Mouse (Mus musculus) liver, adult 2 months (tissue): ENCODE results near the gene Apbb2. TPM values are rescaled to one million over a fixed set of nuclear protein-coding genes. Genes with fewer than 3 reads are reported as not detected.

Source experiments
- DNase-seq: peaks from one replicate; pipeline ENCODE4 v3.0.0-alpha.2; 2011; ENCODE audit warnings: low read depth, low spot score; ENCODE audit errors: extremely low read depth
- H3K27ac ChIP-seq: fragments of 200-500 bp; replicated peaks from 2 replicates; pipeline ENCODE4 v1.5.1; 2012; ENCODE audit warnings: low read depth, mild to moderate bottlenecking, control low read depth, inconsistent platforms, low read length; ENCODE audit not compliant: insufficient read depth
- H3K27me3 ChIP-seq: fragments of 200-500 bp; 2 replicates; pipeline ENCODE4 v1.6.1; 2012; ENCODE audit warnings: mild to moderate bottlenecking, moderate library complexity, low read length, inconsistent platforms; ENCODE audit not compliant: control insufficient read depth, insufficient read depth
- H3K36me3 ChIP-seq: fragments of 200-500 bp; 2 replicates; pipeline ENCODE4 v1.6.1; 2012; ENCODE audit warnings: low read length, inconsistent platforms; ENCODE audit not compliant: control insufficient read depth, insufficient read depth
- H3K4me1 ChIP-seq: fragments of 200-500 bp; 2 replicates; pipeline ENCODE4 v1.6.1; 2011; ENCODE audit warnings: low read length; ENCODE audit not compliant: control insufficient read depth, insufficient read depth
- H3K4me3 ChIP-seq: fragments of 200-500 bp; 2 replicates; pipeline ENCODE4 v1.5.1; 2011; ENCODE audit warnings: low read depth, mild to moderate bottlenecking, control low read depth, low read length, moderate library complexity; ENCODE audit not compliant: insufficient read depth
- H3K79me2 ChIP-seq: fragments of 200-500 bp; 2 replicates; pipeline ENCODE4 v1.6.1; 2012; ENCODE audit warnings: inconsistent platforms, mild to moderate bottlenecking, low read length, moderate library complexity; ENCODE audit not compliant: control insufficient read depth, insufficient read depth
- H3K9ac ChIP-seq: fragments of 200-500 bp; 2 replicates; pipeline ENCODE4 v1.6.1; 2012; ENCODE audit warnings: low read depth, mild to moderate bottlenecking, control low read depth, inconsistent platforms, low read length
- CTCF ChIP-seq: fragments of 200-500 bp; IDR thresholded peaks from 2 replicates; pipeline ENCODE4 v1.5.1; 2011; ENCODE audit warnings: low read depth, low read length, control low read depth
- POLR2A ChIP-seq: fragments of 200-500 bp; IDR thresholded peaks from 2 replicates; pipeline ENCODE4 v1.6.1; 2011; ENCODE audit warnings: low read length, control low read depth; ENCODE audit not compliant: insufficient read depth; ENCODE audit errors: extremely low read depth
- WGBS: fragments of 180-500 bp; shearing (Covaris S2); methylation state at CpG from one replicate; pipeline ENCODE4 v1.1.7; 2018; 5-methylcytosine and 5-hydroxymethylcytosine counted together
- polyA plus RNA-seq: library from polyadenylated mRNA; depleted of rRNA; stranded (reverse); fragments of >200 nt; gene quantifications from 2 replicates; pipeline ENCODE4 v1.2.3, GENCODE M21; 2012
- total RNA-seq: library from RNA; depleted of rRNA; stranded (reverse); fragments of >200 nt; gene quantifications from 2 replicates; pipeline ENCODE4 v1.2.3, GENCODE M21; 2014

Apbb2 gene
- total and polyA plus RNA-seq, 2 experiments = 1.4 to 5.3 TPM

DNA sequence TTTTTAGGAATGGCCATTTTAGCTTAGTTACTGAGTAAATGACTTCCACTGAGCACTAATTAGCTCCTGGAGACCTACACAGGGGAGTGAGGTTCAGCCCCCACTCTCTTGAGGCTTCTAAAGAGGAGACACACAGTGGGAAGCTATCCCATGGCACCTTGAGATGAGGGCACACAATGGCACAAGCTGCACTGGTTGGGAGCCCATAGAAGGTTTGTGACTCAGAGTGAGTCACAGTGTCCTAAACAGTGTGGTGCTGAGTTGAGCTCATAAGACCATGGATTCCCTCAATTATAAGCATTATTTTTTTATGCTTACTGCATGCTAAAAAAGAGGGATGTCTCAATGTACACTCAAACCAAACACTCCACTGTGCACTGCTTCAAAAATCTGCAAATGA, 247.5 kb downstream of the Apbb2 start:
- no peak for DNase-seq
- no peaks in the 10 kb centered on the region for H3K36me3 ChIP-seq
- no peak overlapping the region for H3K27ac ChIP-seq
- H3K27me3 ChIP-seq = no peaks in the 10 kb centered on the region
- H3K9ac ChIP-seq = no peak overlapping the region
- H3K79me2 ChIP-seq = no peaks in the 10 kb centered on the region
- no peak overlapping the region for H3K4me3 ChIP-seq
- no peak for TF ChIP-seq POLR2A
- TF ChIP-seq CTCF = no peak
- H3K4me1 ChIP-seq = no peaks in the 10 kb centered on the region

DNA sequence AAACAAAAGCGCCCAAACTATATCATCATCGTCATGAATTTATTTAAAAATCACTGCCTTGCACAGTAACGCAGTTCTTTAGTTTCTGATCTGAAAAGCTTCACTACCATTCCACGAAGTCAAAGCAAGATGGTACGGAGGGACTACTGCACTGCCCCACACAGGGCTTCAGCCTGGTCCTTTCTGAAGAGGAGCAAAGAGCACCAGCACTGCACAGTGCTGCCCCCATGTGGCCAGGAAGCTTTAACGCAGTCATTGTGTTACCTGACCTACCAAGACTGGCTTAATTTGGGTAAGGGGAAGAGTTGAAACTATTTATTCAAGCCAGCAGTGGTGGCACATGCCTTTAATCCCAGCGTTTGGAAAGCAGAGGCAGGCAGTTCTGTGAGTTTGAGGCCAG, 249.6 kb downstream of the Apbb2 start:
- no peaks in the 10 kb centered on the region for H3K79me2 ChIP-seq
- WGBS = 43% methylated on average over 7 of the region's 7 CpGs

DNA sequence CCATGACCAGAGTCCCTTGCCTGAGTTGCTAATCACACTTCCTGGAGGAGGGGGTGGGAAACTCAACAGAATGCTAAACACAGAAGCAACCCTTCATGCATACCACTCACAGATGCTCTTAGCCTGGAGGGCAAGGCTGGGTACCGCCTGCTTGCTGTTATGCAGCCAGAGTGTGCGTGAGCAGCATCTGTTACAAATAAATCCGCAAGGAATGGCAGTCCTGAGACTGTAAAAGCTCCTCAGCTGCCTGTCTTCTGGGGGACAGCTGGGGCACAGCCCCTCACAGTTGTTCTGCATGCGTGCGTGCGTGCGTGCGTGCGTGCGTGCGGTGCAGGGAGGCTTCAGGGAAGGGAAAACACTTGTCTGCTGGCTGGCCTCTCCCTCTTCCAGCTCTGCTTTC, 250.9 kb downstream of the Apbb2 start:
- Histone ChIP-seq H3K4me3 (no peak overlapping the region), H3K36me3 (peaks cover 4% of the 10 kb centered on the region; the same call in 1 of the 2 replicates), H3K9ac (no peak overlapping the region), H3K79me2 (no peaks in the 10 kb centered on the region), H3K27me3 (no peaks in the 10 kb centered on the region), H3K27ac (no peak overlapping the region), H3K4me1 (no peaks in the 10 kb centered on the region)
- 98% methylated on average over 11 of the region's 11 CpGs for WGBS
- DNase-seq = no peak
- TF ChIP-seq POLR2A (no peak), CTCF (no peak)

More for the DNA sequence above, 249.6 kb downstream of the Apbb2 start:
- no peaks in the 10 kb centered on the region for H3K27me3 ChIP-seq
- no peak overlapping the region for H3K4me3 ChIP-seq
- H3K9ac ChIP-seq = no peak overlapping the region
- TF ChIP-seq POLR2A (no peak), CTCF (peak; percentile 94)
- DNase-seq = peak; percentile 25
- H3K27ac ChIP-seq = no peak overlapping the region
- H3K36me3 ChIP-seq = peaks cover 4% of the 10 kb centered on the region; the same call in 1 of the 2 replicates
- no peaks in the 10 kb centered on the region for H3K4me1 ChIP-seq

DNA sequence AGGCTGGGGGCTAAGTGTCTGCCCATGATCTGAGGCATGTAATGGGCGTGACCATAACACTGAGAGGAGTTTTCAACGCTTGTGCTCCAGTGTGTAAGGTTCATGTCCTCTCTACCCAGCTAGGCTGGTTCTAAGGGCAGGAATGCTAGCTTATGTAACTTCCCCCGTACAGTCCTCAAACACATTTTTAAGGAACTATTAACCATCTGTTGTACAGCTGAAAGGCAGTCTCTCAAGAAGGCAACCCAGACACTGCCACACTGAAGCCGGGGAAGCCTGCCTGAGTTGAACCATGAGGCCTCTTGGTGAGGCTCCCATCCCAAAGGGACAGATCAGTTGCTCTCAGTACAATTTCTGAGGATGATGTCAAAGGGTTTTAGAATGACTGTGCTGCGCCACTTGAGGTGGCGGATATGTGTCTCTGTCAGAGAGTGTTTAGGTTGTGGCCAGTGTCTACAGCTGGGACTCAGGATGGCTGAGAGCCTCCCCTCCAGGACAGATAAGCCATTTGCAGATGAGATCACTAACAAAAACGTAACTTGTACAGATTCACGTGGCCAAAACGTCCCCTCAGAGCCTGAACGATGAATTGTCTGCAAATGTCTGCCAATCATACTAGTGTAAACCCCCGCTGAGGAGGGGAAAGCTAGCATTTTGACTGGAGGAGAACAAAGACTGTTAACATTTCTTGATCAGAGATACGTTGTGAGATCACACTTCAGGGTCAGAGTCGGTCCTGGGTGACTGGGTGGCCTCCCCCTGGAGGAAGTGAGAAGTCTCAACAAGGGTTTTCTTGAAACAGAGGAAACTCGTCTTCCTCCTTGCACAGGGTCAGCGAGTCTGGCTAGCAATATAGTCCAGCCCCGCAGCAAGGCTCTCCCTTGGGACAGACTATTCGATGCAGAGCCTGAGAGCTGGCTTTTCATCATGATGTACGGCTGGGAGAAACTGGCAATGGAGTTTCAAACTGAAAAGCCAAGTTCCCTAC, 255.0 kb downstream of the Apbb2 start:
- TF ChIP-seq POLR2A (no peak), CTCF (no peak)
- no peak for DNase-seq
- Histone ChIP-seq H3K27me3 (no peaks in the 10 kb centered on the region), H3K79me2 (no peaks in the 10 kb centered on the region), H3K9ac (no peak overlapping the region), H3K4me3 (no peak overlapping the region), H3K4me1 (no peaks in the 10 kb centered on the region), H3K36me3 (peaks cover 7% of the 10 kb centered on the region; the same call in 1 of the 2 replicates), H3K27ac (no peak overlapping the region)
- WGBS = 82% methylated on average over 18 of the region's 18 CpGs

GRCm38 (mm10) chr5:66360739-66361138, 257.8 kb downstream of the Apbb2 start:
- no peaks in the 10 kb centered on the region for H3K79me2 ChIP-seq
- H3K27me3 ChIP-seq = no peaks in the 10 kb centered on the region
- WGBS = 92% methylated on average over 9 of the region's 9 CpGs
- H3K4me3 ChIP-seq = no peak overlapping the region
- H3K36me3 ChIP-seq = peaks cover 7% of the 10 kb centered on the region; the same call in 1 of the 2 replicates
- no peak overlapping the region for H3K9ac ChIP-seq
- no peak for TF ChIP-seq CTCF
- no peak for TF ChIP-seq POLR2A
- no peak for DNase-seq
- H3K4me1 ChIP-seq = no peaks in the 10 kb centered on the region
- H3K27ac ChIP-seq = no peak overlapping the region
